Mouse (Mus musculus): ENCODE data around the gene Zfp800. TPM values are rescaled to one million over a fixed set of nuclear protein-coding genes. Genes with fewer than 3 reads are reported as not detected.

Gene Zfp800
- polyA plus RNA-seq, 1 experiment from 2014 or later, result 21.2 TPM

DNA sequence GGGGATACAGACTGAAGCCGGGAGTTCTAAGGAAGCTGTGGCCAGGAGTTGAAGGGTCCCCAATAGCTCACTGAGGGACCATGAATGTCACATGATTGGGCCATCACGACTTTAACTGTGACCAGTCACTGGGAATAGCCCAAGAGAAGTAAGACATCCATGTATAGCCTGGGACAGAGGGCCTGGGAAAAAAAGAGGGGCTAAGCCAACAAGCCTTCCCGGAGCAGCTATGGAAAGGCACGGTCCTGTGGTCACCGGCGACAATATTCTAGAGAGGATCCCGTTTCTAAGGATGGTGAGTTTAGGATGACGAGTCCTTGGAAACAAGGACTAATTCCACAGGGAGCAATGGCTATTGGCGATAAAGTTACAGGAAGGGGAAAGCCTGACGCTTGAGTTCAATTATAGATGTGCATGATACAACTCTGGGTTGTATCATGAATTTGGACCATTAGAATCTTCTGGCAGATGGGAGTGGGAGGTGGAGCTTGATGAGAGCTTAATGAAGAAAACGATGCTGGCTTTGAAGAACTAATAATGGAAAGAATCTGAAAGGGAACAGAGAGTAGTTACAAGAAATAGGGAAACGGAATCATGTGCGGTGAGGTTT is 183.0 kb downstream of the Zfp800 start:
- TF ChIP-seq CTCF (IDR thresholded peaks at IDR 0.05), result no peak
- no peak for TF ChIP-seq EP300 (IDR thresholded peaks at IDR 0.05)
- Histone ChIP-seq H3K4me3 (ENCODE audit: low read depth, low read length) (peak overlapping the region; percentile 54), H3K4me1 (ENCODE audit: insufficient read depth, low read depth, low read length) (no peaks in the 10 kb centered on the region), H3K27ac (ENCODE audit: low read length) (no peak overlapping the region), H3K9me3 (ENCODE audit: low read length) (no peaks in the 10 kb centered on the region), H3K4me2 (replicated peaks; ENCODE audit: low read depth, low read length) (peak overlapping the region; percentile 88), H3K36me3 (ENCODE audit: insufficient read depth, low read length) (no peaks in the 10 kb centered on the region), H3K9ac (replicated peaks; ENCODE audit: low read depth) (no peak overlapping the region; the same call in 1 of the 2 replicates), H3K27me3 (replicated peaks; ENCODE audit: insufficient read depth, low read length) (no peaks in the 10 kb centered on the region)
- WGBS, result 43% methylated on average over 13 of the region's 13 CpGs
- DNase-seq (ENCODE audit: low spot score) (no peak), ATAC-seq (peak; percentile 3; the same call in 1 of the 2 replicates)

- H3K9me3 ChIP-seq (ENCODE audit: low read length), result no peaks in the 10 kb centered on the region
- H3K9ac ChIP-seq (replicated peaks; ENCODE audit: low read depth), result no peak overlapping the region
- no peaks in the 10 kb centered on the region for H3K4me1 ChIP-seq (ENCODE audit: insufficient read depth, low read depth, low read length)
- H3K4me2 ChIP-seq (replicated peaks; ENCODE audit: low read depth, low read length), result no peak overlapping the region
- no peak overlapping the region for H3K27ac ChIP-seq (ENCODE audit: low read length)
- no peak for TF ChIP-seq EP300 (IDR thresholded peaks at IDR 0.05)
- TF ChIP-seq CTCF (IDR thresholded peaks at IDR 0.05), result no peak
- H3K4me3 ChIP-seq (ENCODE audit: low read depth, low read length), result no peak overlapping the region
- ATAC-seq, result no peak
- WGBS, result 58% methylated on average over 4 of the region's 4 CpGs
- DNase-seq (ENCODE audit: low spot score), result no peak
- H3K36me3 ChIP-seq (ENCODE audit: insufficient read depth, low read length), result no peaks in the 10 kb centered on the region
- H3K27me3 ChIP-seq (replicated peaks; ENCODE audit: insufficient read depth, low read length), result no peaks in the 10 kb centered on the region
Measured at GRCm38 (mm10) chr6:28203454-28203853, 194.4 kb downstream of the Zfp800 start.

- ATAC-seq (no peak), DNase-seq (ENCODE audit: low spot score) (no peak)
- WGBS, result 63% methylated on average over 6 of the region's 6 CpGs
- H3K36me3 ChIP-seq (ENCODE audit: insufficient read depth, low read length), result no peaks in the 10 kb centered on the region
- H3K4me2 ChIP-seq (replicated peaks; ENCODE audit: low read depth, low read length), result no peak overlapping the region
- H3K4me1 ChIP-seq (ENCODE audit: insufficient read depth, low read depth, low read length), result no peaks in the 10 kb centered on the region
- TF ChIP-seq EP300 (IDR thresholded peaks at IDR 0.05) (no peak), CTCF (IDR thresholded peaks at IDR 0.05) (no peak)
- no peaks in the 10 kb centered on the region for H3K27me3 ChIP-seq (replicated peaks; ENCODE audit: insufficient read depth, low read length)
- no peak overlapping the region for H3K27ac ChIP-seq (ENCODE audit: low read length)
- H3K9me3 ChIP-seq (ENCODE audit: low read length), result no peaks in the 10 kb centered on the region
- no peak overlapping the region for H3K4me3 ChIP-seq (ENCODE audit: low read depth, low read length)
- no peak overlapping the region for H3K9ac ChIP-seq (replicated peaks; ENCODE audit: low read depth)
Measured at GRCm38 (mm10) chr6:28202833-28203232, 195.0 kb downstream of the Zfp800 start.

GRCm38 (mm10) chr6:28193901-28194300 is 203.9 kb downstream of the Zfp800 start:
- Histone ChIP-seq H3K4me1 (ENCODE audit: insufficient read depth, low read depth, low read length) (no peaks in the 10 kb centered on the region), H3K9me3 (ENCODE audit: low read length) (no peaks in the 10 kb centered on the region), H3K36me3 (ENCODE audit: insufficient read depth, low read length) (no peaks in the 10 kb centered on the region), H3K27me3 (replicated peaks; ENCODE audit: insufficient read depth, low read length) (no peaks in the 10 kb centered on the region), H3K27ac (ENCODE audit: low read length) (no peak overlapping the region), H3K4me3 (ENCODE audit: low read depth, low read length) (no peak overlapping the region), H3K9ac (replicated peaks; ENCODE audit: low read depth) (no peak overlapping the region), H3K4me2 (replicated peaks; ENCODE audit: low read depth, low read length) (no peak overlapping the region)
- DNase-seq (ENCODE audit: low spot score) (no peak), ATAC-seq (no peak)
- 36% methylated on average over 2 of the region's 2 CpGs for WGBS
- TF ChIP-seq CTCF (IDR thresholded peaks at IDR 0.05), result no peak

DNA sequence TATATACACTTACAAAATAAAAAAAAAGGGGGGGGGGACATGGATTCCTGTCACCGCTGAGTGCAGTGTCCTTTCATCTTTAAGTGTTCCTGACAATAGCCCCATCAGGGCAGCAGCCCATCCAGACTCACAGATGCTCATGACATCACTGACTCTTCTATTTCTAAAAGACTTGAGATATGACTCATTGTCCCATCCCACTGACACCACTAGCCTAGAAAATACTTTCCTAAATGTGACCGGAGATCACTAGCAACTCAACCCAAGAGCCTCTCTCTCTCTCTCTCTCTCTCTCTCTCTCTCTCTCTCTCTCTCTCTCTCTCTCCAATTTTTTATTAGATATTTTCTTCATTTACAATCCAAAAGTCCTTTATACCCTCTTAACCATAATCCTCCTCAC is 205.9 kb downstream of the Zfp800 start:
- no peak overlapping the region for H3K4me2 ChIP-seq (replicated peaks; ENCODE audit: low read depth, low read length)
- DNase-seq (ENCODE audit: low spot score), result no peak
- no peaks in the 10 kb centered on the region for H3K9me3 ChIP-seq (ENCODE audit: low read length)
- no peak for ATAC-seq
- H3K36me3 ChIP-seq (ENCODE audit: insufficient read depth, low read length), result no peaks in the 10 kb centered on the region
- no peak overlapping the region for H3K4me3 ChIP-seq (ENCODE audit: low read depth, low read length)
- H3K9ac ChIP-seq (replicated peaks; ENCODE audit: low read depth), result no peak overlapping the region
- no peaks in the 10 kb centered on the region for H3K4me1 ChIP-seq (ENCODE audit: insufficient read depth, low read depth, low read length)
- H3K27ac ChIP-seq (ENCODE audit: low read length), result no peak overlapping the region
- WGBS, result 87% methylated on average over 2 of the region's 2 CpGs
- TF ChIP-seq EP300 (IDR thresholded peaks at IDR 0.05) (no peak), CTCF (IDR thresholded peaks at IDR 0.05) (no peak)
- no peaks in the 10 kb centered on the region for H3K27me3 ChIP-seq (replicated peaks; ENCODE audit: insufficient read depth, low read length)

Other genes starting within 250 kb of the Zfp800 start
- 314 and 340 TPM in 2 replicates for gene Arf5, start 25.6 kb upstream of the Zfp800 start, polyA plus RNA-seq (2015; fragmentation: Nextera tagmentation; extraction: Ambion mirVana)
- not detected in 2 replicates for gene Fscn3, start 29.8 kb upstream of the Zfp800 start, polyA plus RNA-seq (2015; fragmentation: Nextera tagmentation; extraction: Ambion mirVana)
- gene Gcc1, start 30.4 kb upstream of the Zfp800 start, polyA plus RNA-seq (2015; fragmentation: Nextera tagmentation; extraction: Ambion mirVana), result 7.6 and 7.8 TPM in 2 replicates
- gene Pax4, start 51.3 kb upstream of the Zfp800 start, polyA plus RNA-seq (2015; fragmentation: Nextera tagmentation; extraction: Ambion mirVana), result not detected in 2 replicates
- gene Snd1, start 77.1 kb upstream of the Zfp800 start, polyA plus RNA-seq (2015; fragmentation: Nextera tagmentation; extraction: Ambion mirVana), result 56.6 and 63.1 TPM in 2 replicates

All from lung, postnatal 0 days (tissue).